Mouse (Mus musculus) heart, postnatal 14 days (tissue): ENCODE measurements around the gene Cfap100. TPM values are rescaled to one million over a fixed set of nuclear protein-coding genes. Genes with fewer than 3 reads are reported as not detected.

Experiments
- DNase-seq, 2 experiments: peaks; one replicate each; pipeline ENCODE4 v3.0.0; 2021 to 2022
- intact Hi-C: fragments of 180-260 bp; cut with DNase I; formaldehyde crosslinking; loops from one replicate; pipeline ENCODE4 v1.15.1; 2025
- total RNA-seq, 2 experiments: library from RNA; stranded (reverse); gene quantifications; 2 replicates each; pipeline ENCODE4 v1.2.3; 2021

Gene Cfap100
- total RNA-seq, 2 experiments from 2014 or later: 0.14 TPM; not detected in 1

DNA sequence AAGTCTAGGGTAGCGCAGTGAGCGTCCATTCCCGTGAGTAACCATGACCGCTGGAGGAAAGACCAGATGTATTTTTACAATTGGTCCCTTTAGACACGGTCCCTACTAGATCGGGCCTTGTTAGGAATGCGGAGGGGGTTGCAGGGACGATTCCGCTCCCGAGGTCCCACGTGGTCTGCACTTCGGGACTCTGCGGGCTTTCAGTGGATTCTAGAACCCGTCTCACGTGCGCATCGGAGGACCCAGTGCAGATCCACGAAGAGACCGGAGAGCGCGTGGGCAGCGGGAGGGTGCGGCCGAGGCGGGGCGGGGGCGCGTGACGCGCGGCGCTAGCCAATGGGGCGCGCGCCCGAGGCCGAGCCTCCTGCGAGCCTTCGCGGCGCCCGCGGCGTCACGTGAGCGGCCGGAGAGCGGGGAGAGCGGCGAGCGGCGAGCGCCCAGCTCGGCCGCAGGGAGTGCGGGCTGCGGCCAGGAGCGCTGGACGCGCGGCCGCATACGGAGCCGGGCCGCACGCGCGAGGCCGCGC, 33.6 kb upstream of the Cfap100 start, which contains the start of gene Klf15:
Gene Klf15 (plus strand): TSS at position 396 of the 526 bp plus-strand sequence.
- intact Hi-C loops: loop anchor here (2.0 to 10.0 kb wide), 2 partner anchors 47 to 263 kb away; no protein-coding TSS in a partner anchor
- peak; percentile 88 to 92 for DNase-seq

DNA sequence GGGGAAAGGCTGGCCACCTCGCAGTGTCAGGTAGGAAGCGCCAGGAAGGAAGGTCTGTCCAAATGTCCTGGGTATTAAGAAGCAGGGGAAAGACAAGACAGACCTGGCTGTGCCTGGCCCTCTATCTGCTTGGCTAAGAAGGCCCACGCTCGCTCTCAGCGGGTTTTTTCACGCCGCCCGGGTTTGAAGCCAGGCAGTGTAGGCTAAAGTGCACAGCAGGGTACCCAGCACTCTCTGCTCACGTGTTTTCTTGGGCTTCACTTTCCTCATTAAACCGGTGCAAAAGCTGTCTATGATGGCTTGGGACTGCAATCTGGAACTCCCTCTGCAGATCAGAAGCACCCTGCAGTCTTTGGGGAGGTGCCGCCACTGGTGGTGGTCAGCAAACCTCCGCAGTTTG, 33.2 kb upstream of the Cfap100 start:
- no peak for DNase-seq
- intact Hi-C loops: loop anchor here (2.0 to 10.0 kb wide), 2 partner anchors 47 to 263 kb away; no protein-coding TSS in a partner anchor

DNA sequence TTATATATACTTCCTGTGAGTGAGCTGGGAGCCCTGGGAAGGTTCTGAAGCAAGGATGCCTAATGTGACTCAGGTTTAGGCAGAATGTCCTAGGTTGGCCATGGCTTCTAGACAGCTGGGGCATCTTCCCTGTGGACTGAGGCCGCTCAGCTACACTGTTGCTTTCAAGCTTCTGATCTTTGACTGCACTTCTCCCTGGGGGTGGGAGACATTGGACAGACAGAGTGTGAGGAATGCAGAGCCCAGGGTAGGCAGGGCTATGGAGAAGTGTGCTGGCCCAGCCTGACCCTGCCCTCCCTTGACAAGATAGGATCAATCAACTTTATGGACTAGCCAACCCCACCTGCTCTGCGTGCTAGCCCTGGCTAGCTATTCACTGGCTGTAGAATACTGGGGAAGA, 32.6 kb upstream of the Cfap100 start:
- intact Hi-C loops: loop anchor here (10.0 kb wide), 1 partner anchor 264 kb away; no protein-coding TSS in a partner anchor

DNA sequence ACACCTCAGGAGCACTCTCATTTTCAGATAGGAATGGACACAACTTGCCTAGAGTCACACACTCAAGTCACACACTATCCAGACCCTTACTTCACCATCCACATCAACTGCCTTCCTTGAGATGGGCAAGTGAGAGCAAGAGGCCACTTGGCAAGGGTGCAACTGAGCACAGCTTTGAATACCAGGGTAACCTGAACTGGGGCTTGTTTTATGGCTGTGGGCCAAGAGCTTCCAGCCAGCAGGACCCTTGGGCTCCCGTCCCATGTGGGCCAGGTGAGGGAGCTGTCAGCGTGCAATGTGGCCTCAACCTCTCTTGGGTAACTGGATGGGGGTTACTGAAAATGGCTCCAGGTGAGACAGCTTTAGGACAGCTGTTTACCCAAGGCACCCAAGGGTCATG, 28.8 kb upstream of the Cfap100 start:
- intact Hi-C loops: no loop called here
- no peak for DNase-seq

More for the DNA sequence above, 32.6 kb upstream of the Cfap100 start:
- no peak for DNase-seq

DNA sequence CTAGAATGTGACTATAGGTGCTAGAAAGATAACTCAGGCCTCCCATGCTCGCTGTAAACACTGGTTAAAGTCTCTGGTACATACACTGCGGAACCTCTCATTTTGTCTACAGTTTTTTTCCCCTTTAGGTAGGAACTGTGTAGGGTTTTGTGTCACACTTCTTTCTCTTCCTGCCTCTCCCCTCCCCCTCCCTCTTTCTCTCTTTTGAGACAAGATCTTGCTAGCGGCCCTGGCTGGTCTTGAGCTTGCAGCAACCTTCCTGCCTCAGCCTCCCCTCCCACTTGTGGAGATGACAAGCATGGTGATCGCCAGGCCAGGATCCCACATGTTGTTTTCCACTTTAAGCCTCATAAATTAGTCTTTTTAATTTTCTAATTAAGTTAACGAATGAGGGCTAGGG, 25.2 kb upstream of the Cfap100 start:
- no peak for DNase-seq
- intact Hi-C loops: loop anchor here (2.0 to 5.0 kb wide), 2 partner anchors 61 to 124 kb away; no protein-coding TSS in a partner anchor

DNA sequence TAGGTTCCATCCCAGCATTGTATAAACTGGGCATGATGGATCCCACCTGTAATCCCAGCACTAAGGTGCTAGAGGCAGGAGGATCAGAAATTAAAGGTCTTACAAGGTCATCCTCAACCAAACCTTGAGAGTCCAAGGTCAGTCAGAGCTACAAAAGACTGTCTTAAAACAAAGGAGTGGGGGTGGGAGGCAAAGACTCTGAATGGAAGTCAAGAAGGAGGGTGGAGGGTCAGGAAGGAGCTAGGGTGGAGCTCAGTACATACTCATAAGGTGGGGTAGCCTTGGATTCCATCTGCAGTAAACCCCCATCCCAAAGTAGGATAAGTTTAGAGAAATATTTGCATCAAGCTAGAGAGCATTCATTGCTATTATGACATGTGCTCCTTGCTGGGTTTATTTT, 24.0 kb upstream of the Cfap100 start:
- intact Hi-C loops: loop anchor here (5.0 kb wide), 1 partner anchor 125 kb away; no protein-coding TSS in a partner anchor
- DNase-seq: no peak

DNA sequence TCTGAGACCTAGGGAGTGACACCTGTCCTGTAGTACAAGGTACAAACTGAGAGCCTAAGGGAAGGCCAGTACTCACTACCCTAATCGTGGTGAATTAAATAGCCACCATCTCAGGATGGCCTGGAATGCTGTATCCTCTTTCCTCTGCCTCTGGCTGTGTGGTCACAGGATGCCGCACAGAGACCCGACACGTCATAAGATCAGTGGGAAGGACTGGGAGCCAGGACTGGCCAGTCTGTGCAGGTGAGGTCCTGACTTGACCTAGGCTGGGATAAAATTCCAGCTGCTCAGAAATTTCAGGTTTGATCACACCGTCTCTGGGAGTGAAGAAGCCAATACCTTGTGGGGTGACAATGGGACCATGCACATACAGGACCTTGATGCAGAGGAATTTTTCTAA, 22.9 kb upstream of the Cfap100 start:
- no peak for DNase-seq
- intact Hi-C loops: loop anchor here (5.0 kb wide), 1 partner anchor 126 kb away; no protein-coding TSS in a partner anchor

DNA sequence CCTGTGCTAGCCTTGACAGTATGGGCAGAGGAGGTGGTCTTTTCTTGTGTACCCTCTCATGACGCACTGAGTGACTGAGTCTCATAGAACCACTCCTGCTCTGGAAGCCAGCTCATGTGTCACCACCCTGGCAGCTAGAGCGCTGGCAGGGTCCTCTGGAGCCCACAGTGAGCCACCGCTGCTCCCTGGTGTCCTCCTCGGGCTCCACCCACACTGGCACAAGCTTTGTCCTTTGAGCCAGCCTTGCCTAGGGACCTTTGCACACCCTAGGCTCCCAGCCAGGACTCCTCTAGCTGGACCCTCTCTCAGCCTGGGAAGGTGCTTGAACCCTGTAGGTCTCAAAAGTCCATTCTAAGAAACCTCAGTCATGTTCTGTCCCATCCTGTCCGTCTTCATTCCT, 22.1 kb upstream of the Cfap100 start:
- peak; percentile 67 to 81 for DNase-seq
- intact Hi-C loops: loop anchor here (1.0 to 5.0 kb wide), 2 partner anchors 65 to 127 kb away; no protein-coding TSS in a partner anchor

DNA sequence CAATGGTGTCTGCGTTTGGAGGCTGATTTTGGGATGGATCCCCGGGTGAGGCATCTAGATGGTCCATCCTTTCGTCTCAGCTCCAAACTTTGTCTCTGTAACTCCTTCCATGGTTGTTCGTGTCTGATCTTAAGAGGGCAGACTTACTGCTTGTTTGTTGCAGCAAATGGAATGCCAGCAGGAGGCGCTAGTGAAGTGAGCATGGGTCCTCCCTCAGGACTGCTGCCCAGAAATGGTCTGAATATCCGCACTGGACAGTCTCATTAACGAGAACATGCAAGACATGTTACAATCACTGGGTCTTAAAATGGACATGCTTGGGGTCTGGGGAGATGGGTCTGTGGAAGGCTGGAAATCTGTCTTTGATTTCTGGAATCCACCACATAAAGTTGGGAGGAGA, 21.6 kb upstream of the Cfap100 start:
- peak; percentile 91 to 95 for DNase-seq
- intact Hi-C loops: loop anchor here (1.0 to 5.0 kb wide), 2 partner anchors 65 to 127 kb away; no protein-coding TSS in a partner anchor

DNA sequence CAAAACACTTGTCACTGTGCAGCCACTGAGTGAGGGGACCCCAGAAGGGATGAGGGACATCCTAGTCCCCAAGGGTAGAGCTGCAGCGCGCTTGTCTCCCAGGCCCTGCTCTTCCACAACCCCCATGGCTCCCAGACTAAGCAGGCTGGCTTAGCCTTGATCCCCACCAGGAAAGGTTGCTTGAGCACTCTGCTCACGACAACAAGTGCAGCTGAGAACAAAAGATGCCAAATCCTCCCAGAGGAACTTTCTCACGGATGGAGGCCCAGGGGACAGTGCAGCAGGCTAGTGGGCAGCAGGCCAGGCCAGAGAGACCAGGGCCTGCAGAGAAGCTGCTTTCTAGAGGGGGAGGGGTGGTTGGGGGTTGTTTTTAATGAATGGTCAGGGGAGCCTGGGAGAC, 18.3 kb upstream of the Cfap100 start:
- no peak for DNase-seq
- intact Hi-C loops: no loop called here

DNA sequence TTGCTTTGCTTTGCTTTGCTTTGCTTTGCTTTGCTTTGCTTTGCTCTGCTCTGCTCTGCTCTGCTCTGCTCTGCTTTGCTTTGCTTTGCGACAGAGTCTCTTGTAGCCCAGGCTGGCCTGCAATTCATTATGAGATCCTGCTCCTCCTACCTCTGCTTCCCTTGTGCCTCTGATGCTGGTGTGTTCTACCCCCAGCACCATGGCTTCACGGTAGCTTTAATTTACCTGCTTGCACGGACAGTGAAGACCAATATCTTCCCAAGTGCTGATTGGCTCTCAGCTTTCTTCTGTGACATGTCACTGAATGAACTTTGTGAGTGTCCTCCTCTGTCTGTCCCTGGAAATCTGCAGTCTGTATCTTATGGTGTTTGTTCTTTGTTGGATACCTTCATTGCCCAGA, 8.4 kb upstream of the Cfap100 start:
- no peak for DNase-seq
- intact Hi-C loops: no loop called here

DNA sequence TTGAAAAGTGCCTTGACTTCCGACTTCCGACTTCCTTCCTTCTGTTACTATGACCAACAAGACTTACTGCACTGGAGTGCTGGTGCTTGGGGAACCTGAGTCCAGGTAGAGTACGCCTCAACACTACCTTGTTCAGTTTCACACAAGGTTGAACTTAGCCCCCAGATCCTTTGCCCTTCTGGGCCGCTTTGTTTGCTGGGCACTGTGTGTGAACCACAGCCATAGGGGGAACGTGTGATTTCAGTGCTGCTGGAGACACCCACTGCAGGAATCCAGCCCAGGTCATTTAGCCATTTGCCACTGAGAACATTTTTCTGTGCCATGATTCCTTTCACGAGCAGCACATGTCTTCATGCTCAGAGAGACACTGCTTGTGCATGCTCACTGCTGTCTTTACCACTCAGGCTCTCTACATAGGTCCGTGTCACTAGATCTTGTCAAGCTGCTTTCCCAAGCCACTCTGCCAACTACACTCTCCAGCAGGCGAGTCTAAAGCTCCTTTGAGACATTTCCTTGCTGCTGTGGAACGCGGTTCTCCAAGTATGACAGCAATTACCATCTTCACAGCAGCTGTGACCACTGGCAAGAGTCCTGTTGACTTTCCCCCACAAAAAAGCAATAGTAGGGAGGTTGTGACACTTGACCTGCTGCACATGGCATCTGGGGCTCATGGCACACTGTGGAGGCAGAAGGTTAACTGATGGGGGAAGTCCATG, 7.8 kb upstream of the Cfap100 start:
- intact Hi-C loops: no loop called here
- DNase-seq: peak in 1 of 2 experiments; percentile 41

DNA sequence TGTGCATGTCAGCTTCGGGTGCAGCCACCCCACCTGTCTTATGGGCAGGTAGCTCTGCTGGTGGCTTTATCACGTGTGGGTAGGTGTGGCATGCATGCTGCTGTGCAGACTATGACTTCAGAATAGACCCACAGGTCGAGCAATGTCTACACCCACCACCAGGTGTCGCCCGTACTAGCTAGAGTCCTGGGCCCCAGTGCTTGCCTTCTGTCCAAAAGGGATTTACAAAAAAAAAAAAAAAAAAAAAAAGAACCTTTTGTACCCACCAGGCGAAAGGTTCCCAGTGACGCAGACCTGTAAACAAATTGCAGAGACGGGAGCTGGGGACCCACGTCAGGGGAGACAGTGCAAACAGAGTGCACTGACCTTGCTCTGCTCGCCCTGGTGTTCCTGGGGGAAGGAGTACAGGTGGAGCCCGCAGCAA, 6.6 kb upstream of the Cfap100 start:
- intact Hi-C loops: no loop called here
- DNase-seq: peak; percentile 81 to 88

DNA sequence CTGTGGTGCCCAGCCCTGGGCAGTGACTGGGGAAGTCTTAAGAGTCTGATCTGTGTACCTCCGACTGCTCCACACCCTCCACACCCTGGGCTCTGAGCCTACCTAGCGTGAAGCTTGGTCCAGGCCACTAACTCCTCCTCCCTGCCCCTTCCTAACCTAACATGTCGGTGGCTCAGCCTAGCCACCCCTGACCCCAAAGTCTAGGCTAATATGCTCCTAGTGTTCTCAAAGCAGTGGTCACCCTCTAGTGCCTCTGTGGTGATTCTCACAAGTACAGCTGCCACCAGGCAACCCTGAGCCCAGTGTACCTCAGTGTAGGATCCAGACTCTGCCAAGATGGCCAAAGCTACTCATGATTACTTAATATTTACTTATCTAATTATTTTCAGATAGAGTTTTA, 6.1 kb upstream of the Cfap100 start:
- intact Hi-C loops: loop anchor here (5.0 kb wide), 1 partner anchor 143 kb away; no protein-coding TSS in a partner anchor

DNA sequence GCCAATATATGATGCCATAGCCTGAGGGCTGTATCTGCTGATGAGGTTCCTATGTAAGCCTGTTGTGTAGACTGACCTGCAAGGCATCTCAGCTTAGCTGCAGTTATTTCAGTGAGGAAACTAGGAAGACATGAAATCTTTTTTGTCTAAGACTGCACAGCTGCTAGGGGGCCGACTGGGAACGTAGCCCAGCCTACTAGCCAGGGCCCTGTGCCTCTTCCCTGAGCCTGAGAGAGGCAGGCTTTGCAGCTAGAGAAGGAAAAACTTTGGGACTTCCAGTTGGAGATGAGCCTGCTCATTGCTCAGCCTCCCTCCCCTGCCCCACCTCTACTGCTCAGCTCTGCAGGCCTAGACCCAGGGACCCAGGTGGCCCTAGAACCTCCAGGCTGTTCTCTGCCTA, 2.9 kb upstream of the Cfap100 start:
- intact Hi-C loops: loop anchor here (5.0 kb wide), 1 partner anchor 146 kb away; no protein-coding TSS in a partner anchor
- DNase-seq: peak; percentile 53 to 57

More for the DNA sequence above, 6.1 kb upstream of the Cfap100 start:
- DNase-seq: no peak

DNA sequence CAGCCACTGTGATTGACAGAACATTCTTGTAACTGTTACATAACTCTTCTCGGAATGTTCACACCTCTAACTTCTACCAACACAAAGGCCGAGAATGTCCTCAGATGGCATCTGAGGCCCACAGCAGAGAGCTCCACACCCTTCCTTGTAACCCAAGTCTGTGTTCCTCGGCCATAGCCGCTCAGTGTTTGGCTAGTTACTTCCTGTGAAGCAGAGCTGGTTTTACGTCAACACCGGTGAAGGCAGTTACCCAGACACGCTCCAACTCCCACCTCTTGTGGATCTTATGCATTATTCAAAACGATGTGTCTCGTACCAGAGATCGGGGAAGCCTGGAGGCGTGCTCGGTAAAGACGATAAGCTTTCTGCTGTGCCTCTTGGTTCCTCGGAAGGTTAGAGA, 1.3 kb upstream of the Cfap100 start:
- no peak for DNase-seq
- intact Hi-C loops: loop anchor here (5.0 to 10.0 kb wide), 2 partner anchors 147 to 745 kb away; no protein-coding TSS in a partner anchor

DNA sequence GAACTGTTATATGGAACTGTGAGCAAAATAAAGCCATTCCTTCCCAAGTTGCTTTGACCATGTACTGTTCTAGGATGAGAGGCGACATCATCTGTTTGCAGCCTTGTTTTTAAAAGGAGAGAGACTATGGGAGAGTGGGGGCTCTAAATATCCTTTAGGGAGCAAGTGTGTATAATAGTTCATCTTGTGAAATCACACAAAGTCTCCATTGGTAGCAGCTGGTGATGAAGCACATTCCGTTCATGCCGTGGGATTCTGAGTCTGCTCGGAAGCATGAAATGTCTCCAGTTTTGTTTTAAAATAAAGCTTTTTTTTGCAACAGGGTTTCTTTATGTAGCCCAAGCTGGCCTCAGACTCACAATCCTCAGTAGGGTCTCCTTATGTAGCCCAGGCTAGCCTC, 2.6 kb downstream of the Cfap100 start:
- intact Hi-C loops: loop anchor here (10.0 kb wide), 1 partner anchor 741 kb away; no protein-coding TSS in a partner anchor
- DNase-seq: no peak

DNA sequence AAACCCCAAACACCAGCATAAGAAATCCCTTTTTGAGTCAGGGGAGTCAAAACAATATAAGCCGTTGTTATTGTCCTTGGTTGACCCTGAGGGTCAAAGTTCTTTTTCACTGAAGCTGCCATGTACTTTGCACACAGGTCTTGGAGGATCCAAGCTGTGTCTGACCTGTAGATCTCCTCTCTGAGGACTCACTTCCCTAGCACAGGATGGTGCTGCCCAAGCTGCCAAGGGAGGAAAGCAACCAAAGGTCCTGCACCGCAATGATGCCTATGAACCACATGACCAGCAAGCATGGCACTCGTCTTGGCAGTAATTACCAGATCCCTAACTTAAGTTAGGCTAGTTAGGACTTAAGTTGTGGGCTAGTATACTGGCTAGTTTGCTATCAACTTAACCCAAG, 3.2 kb downstream of the Cfap100 start:
- intact Hi-C loops: loop anchor here (10.0 kb wide), 1 partner anchor 741 kb away; no protein-coding TSS in a partner anchor
- DNase-seq: no peak

DNA sequence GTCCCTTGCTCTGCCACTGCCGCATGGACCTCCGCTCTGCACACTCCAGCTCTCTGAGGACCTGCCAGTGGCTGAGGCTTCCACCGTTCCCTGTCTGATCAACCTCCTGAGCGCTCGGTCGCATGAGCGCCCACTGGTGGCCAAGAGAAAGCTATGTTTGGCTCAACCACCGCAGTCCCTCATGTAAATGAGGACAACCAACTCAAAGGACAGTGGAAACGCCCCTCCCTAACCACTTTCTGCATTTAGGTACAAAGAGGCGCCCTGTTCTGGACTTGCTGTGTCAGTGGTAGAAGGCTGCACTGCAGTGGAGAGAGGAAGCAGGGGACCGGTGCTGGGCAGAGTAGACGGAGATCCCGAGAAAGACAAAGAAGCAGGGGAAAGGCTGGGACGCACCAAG, 6.0 kb downstream of the Cfap100 start:
- intact Hi-C loops: loop anchor here (10.0 kb wide), 1 partner anchor 738 kb away; no protein-coding TSS in a partner anchor
- peak; percentile 82 to 85 for DNase-seq

DNA sequence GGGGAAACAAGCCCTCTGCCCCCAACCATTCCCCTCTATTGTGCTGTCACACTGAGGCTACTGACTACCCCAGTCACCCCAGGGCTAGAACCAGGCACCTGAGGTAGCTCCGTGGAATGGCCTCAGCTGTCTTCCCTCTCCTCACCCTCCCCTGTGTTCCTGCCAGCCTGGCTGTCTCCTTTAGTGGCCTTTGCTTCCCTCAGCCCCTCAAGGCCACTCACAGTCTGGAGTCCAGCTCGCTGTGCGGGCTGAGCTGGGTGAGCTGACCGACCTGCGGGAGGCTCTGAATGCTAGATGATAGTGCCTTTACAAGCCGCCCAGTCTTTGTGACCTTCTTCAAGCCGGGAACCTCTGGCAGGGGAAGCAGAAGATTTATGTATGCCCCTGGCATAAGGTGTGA, 16.7 kb downstream of the Cfap100 start:
- intact Hi-C loops: no loop called here
- DNase-seq: no peak

DNA sequence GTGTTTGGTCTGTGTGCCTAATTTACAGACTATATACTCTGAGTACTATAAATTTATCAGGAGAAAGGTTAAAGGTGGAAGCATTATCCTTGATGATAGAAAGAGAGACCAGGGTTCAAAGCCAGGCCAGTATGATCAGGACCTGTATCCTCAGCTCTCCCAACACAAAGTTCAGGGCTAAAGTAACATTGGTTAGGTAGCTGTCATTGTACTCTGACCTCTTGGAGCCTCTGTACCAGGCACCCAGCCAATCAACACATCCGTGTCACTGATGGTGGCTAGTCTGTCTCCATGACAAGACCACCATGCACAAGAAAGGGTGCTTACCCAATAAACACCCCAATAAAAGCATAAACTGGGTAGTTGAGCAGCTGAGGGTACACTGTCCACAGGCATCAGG, 17.6 kb downstream of the Cfap100 start:
- intact Hi-C loops: no loop called here
- no peak for DNase-seq
